Mouse (Mus musculus): ENCODE measurements around the gene Fezf1. TPM values are rescaled to one million over a fixed set of nuclear protein-coding genes. Genes with fewer than 3 reads are reported as not detected.

The Fezf1 gene
- polyA plus RNA-seq, 1 experiment from 2014 or later: not detected

- no peaks in the 10 kb centered on the region for H3K36me3 ChIP-seq
- H3K9me3 ChIP-seq: no peaks in the 10 kb centered on the region
- peaks cover 22% of the 10 kb centered on the region for H3K4me1 ChIP-seq
- WGBS: 1% methylated on average over 23 of the region's 23 CpGs
- H3K27ac ChIP-seq: no peak overlapping the region
- no peak for ATAC-seq (ENCODE audit: insufficient read depth, low FRiP score, low read depth)
- H3K9ac ChIP-seq: no peak overlapping the region
- peaks cover 81% of the 10 kb centered on the region for H3K27me3 ChIP-seq (replicated peaks)
- H3K4me3 ChIP-seq (replicated peaks): no peak overlapping the region
- H3K4me2 ChIP-seq: no peak overlapping the region
These were observed 2.6 kb downstream of the Fezf1 start for GRCm38 (mm10) chr6:23245545-23246011.

GRCm38 (mm10) chr6:23245121-23245520 is 3.0 kb downstream of the Fezf1 start:
- no peak for ATAC-seq (ENCODE audit: insufficient read depth, low FRiP score, low read depth)
- H3K9me3 ChIP-seq: no peaks in the 10 kb centered on the region
- no peak overlapping the region for H3K4me2 ChIP-seq
- H3K9ac ChIP-seq: no peak overlapping the region
- no peak overlapping the region for H3K4me3 ChIP-seq (replicated peaks)
- H3K27me3 ChIP-seq (replicated peaks): peaks cover 76% of the 10 kb centered on the region
- 16% methylated on average over 9 of the region's 9 CpGs for WGBS
- H3K36me3 ChIP-seq: no peaks in the 10 kb centered on the region
- H3K27ac ChIP-seq: no peak overlapping the region
- peaks cover 22% of the 10 kb centered on the region for H3K4me1 ChIP-seq

- Histone ChIP-seq H3K27me3 (replicated peaks) (peaks cover 66% of the 10 kb centered on the region), H3K4me1 (peaks cover 15% of the 10 kb centered on the region), H3K4me2 (no peak overlapping the region), H3K4me3 (replicated peaks) (no peak overlapping the region), H3K27ac (no peak overlapping the region), H3K36me3 (no peaks in the 10 kb centered on the region), H3K9me3 (no peaks in the 10 kb centered on the region), H3K9ac (no peak overlapping the region)
- 2% methylated on average over 15 of the region's 15 CpGs for WGBS
- no peak for ATAC-seq (ENCODE audit: insufficient read depth, low FRiP score, low read depth)
These were observed 4.1 kb downstream of the Fezf1 start for GRCm38 (mm10) chr6:23243821-23244760.

- Histone ChIP-seq H3K27me3 (replicated peaks) (no peaks in the 10 kb centered on the region), H3K4me2 (no peak overlapping the region), H3K4me1 (no peaks in the 10 kb centered on the region), H3K9me3 (no peaks in the 10 kb centered on the region), H3K9ac (no peak overlapping the region), H3K4me3 (replicated peaks) (no peak overlapping the region), H3K36me3 (no peaks in the 10 kb centered on the region), H3K27ac (no peak overlapping the region)
- WGBS: 54% methylated on average over 3 of the region's 3 CpGs
- no peak for ATAC-seq (ENCODE audit: insufficient read depth, low FRiP score, low read depth)
These were observed 36.7 kb downstream of the Fezf1 start for GRCm38 (mm10) chr6:23211499-23211898.

GRCm38 (mm10) chr6:23207791-23208190 is 40.4 kb downstream of the Fezf1 start:
- H3K4me1 ChIP-seq: no peaks in the 10 kb centered on the region
- no peak for ATAC-seq (ENCODE audit: insufficient read depth, low FRiP score, low read depth)
- no peak overlapping the region for H3K4me2 ChIP-seq
- H3K9me3 ChIP-seq: no peaks in the 10 kb centered on the region
- no peak overlapping the region for H3K4me3 ChIP-seq (replicated peaks)
- 59% methylated on average over 4 of the region's 4 CpGs for WGBS
- no peaks in the 10 kb centered on the region for H3K27me3 ChIP-seq (replicated peaks)
- no peak overlapping the region for H3K9ac ChIP-seq
- no peaks in the 10 kb centered on the region for H3K36me3 ChIP-seq
- H3K27ac ChIP-seq: no peak overlapping the region

- no peak for ATAC-seq (ENCODE audit: insufficient read depth, low FRiP score, low read depth)
- no peaks in the 10 kb centered on the region for H3K27me3 ChIP-seq (replicated peaks)
- H3K9me3 ChIP-seq: no peaks in the 10 kb centered on the region
- H3K4me3 ChIP-seq (replicated peaks): no peak overlapping the region
- no peaks in the 10 kb centered on the region for H3K4me1 ChIP-seq
- H3K9ac ChIP-seq: no peak overlapping the region
- H3K36me3 ChIP-seq: no peaks in the 10 kb centered on the region
- 72% methylated on average over 11 of the region's 11 CpGs for WGBS
- H3K4me2 ChIP-seq: no peak overlapping the region
- H3K27ac ChIP-seq: no peak overlapping the region
These were observed 45.5 kb downstream of the Fezf1 start for GRCm38 (mm10) chr6:23202630-23203029.

Other genes starting within 250 kb of the Fezf1 start
- 2.2 and 3.3 TPM in 2 replicates for gene Aass, start 115.4 kb downstream of the Fezf1 start, polyA plus RNA-seq (2015; fragmentation: Nextera tagmentation; extraction: Ambion mirVana)

All from stomach, embryonic 15.5 days (tissue).